Mouse (Mus musculus): ENCODE results near the gene Spaca6.

GRCm38 (mm10) chr17:17826751-17827657, at the start of gene Spaca6:
- no peak for TF ChIP-seq CTCF (IDR thresholded peaks at IDR 0.05)
- peak; percentile 99 for TF ChIP-seq POLR2A (IDR thresholded peaks at IDR 0.05; ENCODE audit: insufficient read depth, low read depth, low read length)
- peak; percentile 85 for TF ChIP-seq EP300 (IDR thresholded peaks at IDR 0.05; ENCODE audit: insufficient read depth, low read depth, low read length)

Measured in heart, adult 2 months (tissue).